Comparison of ENCODE assay signal across 8 mouse cellular contexts in the genomic region with DNA sequence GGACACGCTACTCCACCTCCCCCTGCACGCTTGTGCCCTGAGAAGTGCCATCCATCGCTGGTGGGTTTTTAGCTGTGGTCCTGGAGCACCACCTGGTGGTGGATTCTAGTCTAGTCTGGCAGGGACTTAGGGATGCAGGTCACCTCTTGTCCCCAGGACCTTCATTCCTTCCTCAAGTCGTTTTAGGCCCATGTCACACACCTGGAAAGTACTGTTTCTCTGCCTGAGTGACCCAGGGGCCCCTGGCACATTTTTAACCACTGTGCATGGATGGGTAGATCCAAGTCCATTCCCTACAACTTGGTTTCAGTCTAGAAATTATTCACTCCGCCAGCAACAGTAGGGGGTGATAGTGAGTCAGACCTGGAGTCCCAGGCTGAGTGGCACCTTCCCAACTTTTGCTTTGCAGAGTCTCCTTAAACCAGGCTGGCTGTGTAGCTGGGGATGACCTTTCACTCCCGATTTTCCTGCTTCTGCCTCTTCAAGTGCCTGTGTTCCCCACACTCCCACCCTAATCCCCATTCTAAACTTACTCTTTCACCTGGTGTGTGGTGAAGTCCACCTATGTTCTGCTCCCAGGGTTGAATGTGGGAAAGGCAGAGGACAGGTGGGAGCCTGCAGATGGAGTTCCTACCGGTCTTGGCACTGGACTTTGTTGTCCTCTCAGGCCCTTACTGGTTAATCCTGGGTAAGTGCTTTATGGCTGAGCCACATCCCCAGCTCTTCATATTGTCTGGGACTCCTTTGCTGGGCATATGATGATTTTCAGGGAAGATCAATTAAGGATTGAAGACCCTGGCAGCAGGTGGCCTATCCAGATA. TPM values are rescaled to one million over a fixed set of nuclear protein-coding genes. Genes with fewer than 3 reads are reported as not detected.
DNase-seq lines count a peak whose midpoint lies in the region; ATAC-seq and TF ChIP-seq lines count a peak whose summit lies in the region.

No protein-coding gene starts in this region.

- H3K4me1 ChIP-seq in kidney, adult 2 months (ENCODE audit: control insufficient read depth, insufficient read depth, low read length): peaks cover 12% of the 10 kb centered on the region
- H3K4me1 ChIP-seq in limb, embryonic 12.5 days (replicated peaks): peaks cover 2% of the 10 kb centered on the region; the same call in 1 of the 2 replicates
- H3K4me1 ChIP-seq in midbrain, embryonic 14.5 days (ENCODE audit: control insufficient read depth, insufficient read depth, low read length): 0 out of 2 replicates have a peak, but pooled peaks cover 2% of the 10 kb centered on the region
- no peaks in the 10 kb centered on the region for H3K4me1 ChIP-seq in spleen, adult 2 months (ENCODE audit: control insufficient read depth, insufficient read depth, insufficient read length)

- H3K4me3 ChIP-seq in kidney, adult 2 months (ENCODE audit: insufficient read depth, low read depth, low read length): no peak overlapping the region
- H3K4me3 ChIP-seq in limb, embryonic 12.5 days (replicated peaks): no peak overlapping the region
- H3K4me3 ChIP-seq in midbrain, embryonic 14.5 days (replicated peaks; ENCODE audit: low read depth, low read length): no peak overlapping the region
- no peak overlapping the region for H3K4me3 ChIP-seq in spleen, adult 2 months (ENCODE audit: extremely low read depth, insufficient read depth, insufficient read length)

- peak overlapping the region; percentile 83 for H3K27ac ChIP-seq in kidney, adult 2 months (ENCODE audit: insufficient read depth, low read depth, low read length)
- H3K27ac ChIP-seq in limb, embryonic 12.5 days: 0 out of 2 replicates have a peak overlapping the region, but pooled peaks have one; percentile 12
- H3K27ac ChIP-seq in midbrain, embryonic 14.5 days (replicated peaks; ENCODE audit: low read depth, low read length): no peak overlapping the region
- H3K27ac ChIP-seq in spleen, adult 2 months (ENCODE audit: insufficient read depth, low read length): no peak overlapping the region

- H3K9me3 ChIP-seq in limb, embryonic 12.5 days: no peaks in the 10 kb centered on the region
- no peaks in the 10 kb centered on the region for H3K9me3 ChIP-seq in midbrain, embryonic 14.5 days (ENCODE audit: control insufficient read depth, low read length)

- H3K36me3 ChIP-seq in kidney, adult 2 months (ENCODE audit: control insufficient read depth, insufficient read depth, low read length): no peaks in the 10 kb centered on the region
- H3K36me3 ChIP-seq in limb, embryonic 12.5 days: peaks cover 92% of the 10 kb centered on the region
- H3K36me3 ChIP-seq in midbrain, embryonic 14.5 days (ENCODE audit: control insufficient read depth, insufficient read depth, low read length): peaks cover 44% of the 10 kb centered on the region
- H3K36me3 ChIP-seq in spleen, adult 2 months (ENCODE audit: control insufficient read depth, insufficient read depth, low read length): peaks cover 29% of the 10 kb centered on the region

- DNase-seq in 3134 (ENCODE audit: extremely low read depth, insufficient read length, low spot score): peak; percentile 66
- DNase-seq in adrenal gland, adult (ENCODE audit: inconsistent age in 2 of 2, low spot score in 1 of 2): peak; percentile 79 to 94
- DNase-seq in embryo, embryonic 10.5 days (ENCODE audit: low spot score): peak; percentile 91
- DNase-seq in gastrocnemius, postnatal 36 days: peak; percentile 71 to 76
- peak; percentile 92 for DNase-seq in kidney, adult 2 months
- peak; percentile 91 for DNase-seq in midbrain, embryonic 14.5 days
- peak; percentile 62 to 70 for DNase-seq in spleen, adult 2 months (ENCODE audit: low read depth in 1 of 2, low spot score in 2 of 2)

- 8% methylated on average over 7 of the region's 7 CpGs for WGBS in kidney, adult 2 months
- 9% methylated on average over 7 of the region's 7 CpGs for WGBS in limb, embryonic 12.5 days
- WGBS in midbrain, embryonic 14.5 days: 17% methylated on average over 7 of the region's 7 CpGs
- 21% methylated on average over 7 of the region's 7 CpGs for WGBS in spleen, adult 2 months

- H3K9ac ChIP-seq in limb, embryonic 12.5 days (replicated peaks): no peak overlapping the region
- no peak overlapping the region for H3K9ac ChIP-seq in midbrain, embryonic 14.5 days (replicated peaks; ENCODE audit: low read length)

- H3K27me3 ChIP-seq in kidney, adult 2 months (replicated peaks; ENCODE audit: control insufficient read depth, insufficient read depth, low read length): no peaks in the 10 kb centered on the region
- no peaks in the 10 kb centered on the region for H3K27me3 ChIP-seq in limb, embryonic 12.5 days
- no peaks in the 10 kb centered on the region for H3K27me3 ChIP-seq in midbrain, embryonic 14.5 days (ENCODE audit: control insufficient read depth, insufficient read depth, low read length)
- H3K27me3 ChIP-seq in spleen, adult 2 months (ENCODE audit: control insufficient read depth, insufficient read depth, low read length): no peaks in the 10 kb centered on the region

- intact Hi-C loops in gastrocnemius, postnatal 36 days (cut with DNase I): loop anchor here (1.0 kb wide), 1 partner anchor 51 kb away; no protein-coding TSS in a partner anchor

- peak; percentile 85 for TF ChIP-seq CTCF in kidney, adult 2 months (conservative IDR thresholded peaks at IDR 0.05; ENCODE audit: insufficient read depth, insufficient read length, low read depth, low read length)
- peak; percentile 90; the same call in 1 of the 2 replicates for TF ChIP-seq CTCF in spleen, adult 2 months (IDR thresholded peaks at IDR 0.05; ENCODE audit: extremely low read depth, insufficient read depth, insufficient read length, insufficient replicate concordance)

- no peak for TF ChIP-seq POLR2A in kidney, adult 2 months (IDR thresholded peaks at IDR 0.05; ENCODE audit: low read depth, low read length)
- TF ChIP-seq POLR2A in spleen, adult 2 months (IDR thresholded peaks at IDR 0.05; ENCODE audit: low read depth, low read length): no peak

- H3K4me2 ChIP-seq in limb, embryonic 12.5 days: no peak overlapping the region
- H3K4me2 ChIP-seq in midbrain, embryonic 14.5 days (ENCODE audit: low read length): no peak overlapping the region

- peak; percentile 57 for ATAC-seq in limb, embryonic 12.5 days (ENCODE audit: insufficient number of reproducible peaks, insufficient read depth, low FRiP score, low TSS enrichment, low read depth)
- peak; percentile 71 for ATAC-seq in midbrain, embryonic 14.5 days (ENCODE audit: low FRiP score, low TSS enrichment)

RNA-seq across cellular contexts. Expression of gene Ccdc8, which starts 10.1 kb away (rescaled TPM):
- 1 to 10 TPM; 1.6 to 2.1 TPM for total RNA-seq in gastrocnemius, postnatal 36 days (2021)
- polyA plus RNA-seq in kidney, adult 2 months (2012; rRNA removed): 0.81 and 1.0 TPM in 2 replicates
- 22.1 and 35.2 TPM in 2 replicates for polyA plus RNA-seq in limb, embryonic 12.5 days (2016; fragmentation: Nextera tagmentation; extraction: Ambion mirVana)
- 3.1 and 4.5 TPM in 2 replicates for polyA plus RNA-seq in midbrain, embryonic 14.5 days (2014; fragmentation: Nextera tagmentation; extraction: Ambion mirVana)
- polyA plus RNA-seq in spleen, adult 2 months (2012; rRNA removed): 2.0 and 2.2 TPM in 2 replicates

RNA-seq across cellular contexts. Expression of gene Gm42372, which starts 19.7 kb away (rescaled TPM):
- not detected for total RNA-seq in gastrocnemius, postnatal 36 days (2021)
- 0.08 TPM in 1 of 2 replicates, not detected in the other for polyA plus RNA-seq in kidney, adult 2 months (2012; rRNA removed)
- 0.26 and 0.32 TPM in 2 replicates for polyA plus RNA-seq in limb, embryonic 12.5 days (2016; fragmentation: Nextera tagmentation; extraction: Ambion mirVana)
- 6.4 and 8.7 TPM in 2 replicates for polyA plus RNA-seq in midbrain, embryonic 14.5 days (2014; fragmentation: Nextera tagmentation; extraction: Ambion mirVana)
- 0.40 and 0.42 TPM in 2 replicates for polyA plus RNA-seq in spleen, adult 2 months (2012; rRNA removed)

RNA-seq across cellular contexts. Expression of gene Ppp5c, which starts 25.1 kb away (rescaled TPM):
- 10 to 100 TPM; 62.4 to 62.7 TPM for total RNA-seq in gastrocnemius, postnatal 36 days (2021)
- 199 and 226 TPM in 2 replicates for polyA plus RNA-seq in kidney, adult 2 months (2012; rRNA removed)
- polyA plus RNA-seq in limb, embryonic 12.5 days (2016; fragmentation: Nextera tagmentation; extraction: Ambion mirVana): 126 TPM in 2 replicates
- polyA plus RNA-seq in midbrain, embryonic 14.5 days (2014; fragmentation: Nextera tagmentation; extraction: Ambion mirVana): 112 and 118 TPM in 2 replicates
- 212 and 265 TPM in 2 replicates for polyA plus RNA-seq in spleen, adult 2 months (2012; rRNA removed)

RNA-seq across cellular contexts. Expression of gene Pnmal1, which starts 43.1 kb away (rescaled TPM):
- not detected for total RNA-seq in gastrocnemius, postnatal 36 days (2021)
- polyA plus RNA-seq in kidney, adult 2 months (2012; rRNA removed): 0.01 and 0.06 TPM in 2 replicates
- 1.4 and 1.5 TPM in 2 replicates for polyA plus RNA-seq in limb, embryonic 12.5 days (2016; fragmentation: Nextera tagmentation; extraction: Ambion mirVana)
- polyA plus RNA-seq in midbrain, embryonic 14.5 days (2014; fragmentation: Nextera tagmentation; extraction: Ambion mirVana): 60.8 and 69.8 TPM in 2 replicates
- polyA plus RNA-seq in spleen, adult 2 months (2012; rRNA removed): not detected in 2 replicates

RNA-seq across cellular contexts. Expression of gene Pnmal2, which starts 58.1 kb away (rescaled TPM):
- 1 to 10 TPM; 1.5 to 2.2 TPM for total RNA-seq in gastrocnemius, postnatal 36 days (2021)
- 3.6 and 4.0 TPM in 2 replicates for polyA plus RNA-seq in kidney, adult 2 months (2012; rRNA removed)
- 16.6 and 16.9 TPM in 2 replicates for polyA plus RNA-seq in limb, embryonic 12.5 days (2016; fragmentation: Nextera tagmentation; extraction: Ambion mirVana)
- polyA plus RNA-seq in midbrain, embryonic 14.5 days (2014; fragmentation: Nextera tagmentation; extraction: Ambion mirVana): 115 and 116 TPM in 2 replicates
- polyA plus RNA-seq in spleen, adult 2 months (2012; rRNA removed): 1.3 and 2.0 TPM in 2 replicates

Comparison
In these comparisons a context has a peak if more than half of its experiments do, and no peak if none do; other contexts are left out.
1. H3K27ac ChIP-seq: peak in kidney, adult 2 months (single experiment) and limb, embryonic 12.5 days (single experiment); none in midbrain, embryonic 14.5 days (single experiment) and spleen, adult 2 months (single experiment).
2. Peak in every context shown above with its lines, with median percentiles within 50 percentile points of each other: DNase-seq.